Mouse (Mus musculus): ENCODE data around the gene Tmem35b.

Tmem35b gene

GRCm38 (mm10) chr4:127168211-127168913 lies 44.9 kb downstream of the Tmem35b start:
- DNase-seq (ENCODE audit: low spot score), result peak; percentile 72

- DNase-seq (ENCODE audit: low spot score), result peak; percentile 17
Observed at GRCm38 (mm10) chr4:127168914-127169345, 45.4 kb downstream of the Tmem35b start, which contains the start of gene Dlgap3. Dlgap3 (plus strand) TSS chr4:127169204.

GRCm38 (mm10) chr4:127169346-127170221 lies 46.1 kb downstream of the Tmem35b start:
- DNase-seq (ENCODE audit: low spot score), result peak; percentile 12

GRCm38 (mm10) chr4:127170866-127171265 lies 47.4 kb downstream of the Tmem35b start:
- DNase-seq (ENCODE audit: low spot score), result no peak

- DNase-seq (ENCODE audit: low spot score), result no peak
Observed at GRCm38 (mm10) chr4:127171341-127171905, 47.9 kb downstream of the Tmem35b start.

- DNase-seq (ENCODE audit: low spot score), result no peak
Observed at GRCm38 (mm10) chr4:127172119-127172518, 48.6 kb downstream of the Tmem35b start.

- DNase-seq (ENCODE audit: low spot score), result no peak
Observed at GRCm38 (mm10) chr4:127172614-127173013, 49.1 kb downstream of the Tmem35b start.

- peak; percentile 81 for DNase-seq (ENCODE audit: low spot score)
Observed at GRCm38 (mm10) chr4:127173461-127173860, 50.0 kb downstream of the Tmem35b start.

- no peak for DNase-seq (ENCODE audit: low spot score)
Observed at GRCm38 (mm10) chr4:127174075-127174899, 50.8 kb downstream of the Tmem35b start.

GRCm38 (mm10) chr4:127174900-127175278 lies 51.4 kb downstream of the Tmem35b start:
- DNase-seq (ENCODE audit: low spot score), result no peak

- no peak for DNase-seq (ENCODE audit: low spot score)
Observed at GRCm38 (mm10) chr4:127177961-127178360, 54.5 kb downstream of the Tmem35b start.

GRCm38 (mm10) chr4:127178671-127179070 lies 55.2 kb downstream of the Tmem35b start:
- DNase-seq (ENCODE audit: low spot score), result no peak
